Mouse (Mus musculus) intestine, embryonic 14.5 days (tissue): ENCODE measurements around the gene Shisal1. TPM values are rescaled to one million over a fixed set of nuclear protein-coding genes. Genes with fewer than 3 reads are reported as not detected.

Source experiments
- ATAC-seq: fragments of 200-750 bp; cut with Nextera tagmentation; replicated peaks from 2 replicates; pipeline ENCODE4 v1.8.0; 2017; ENCODE audit warnings: low read depth, moderate number of reproducible peaks, moderate TSS enrichment, moderate library complexity; ENCODE audit not compliant: low FRiP score, low TSS enrichment
- DNase-seq: peaks from one replicate; pipeline ENCODE4 v3.0.0-alpha.2; 2018; ENCODE audit warnings: low spot score
- H3K27ac ChIP-seq: fragments of 300-500 bp; sonication (generic); 2 replicates; pipeline ENCODE4 v1.5.1; 2014; ENCODE audit warnings: low read depth, mild to moderate bottlenecking, control low read depth
- H3K27me3 ChIP-seq: fragments of 300-500 bp; sonication (generic); replicated peaks from 2 replicates; pipeline ENCODE4 v1.6.1; 2014; ENCODE audit warnings: low read length, control low read depth; ENCODE audit not compliant: control insufficient read depth, insufficient read depth
- H3K36me3 ChIP-seq: fragments of 300-500 bp; sonication (generic); 2 replicates; pipeline ENCODE4 v1.6.1; 2014; ENCODE audit warnings: low read length, control low read depth; ENCODE audit not compliant: control insufficient read depth, insufficient read depth
- H3K4me1 ChIP-seq: fragments of 300-500 bp; sonication (generic); replicated peaks from 2 replicates; pipeline ENCODE4 v1.6.1; 2014; ENCODE audit warnings: low read length, control low read depth, mixed read lengths; ENCODE audit not compliant: control insufficient read depth, insufficient read depth
- H3K4me2 ChIP-seq: fragments of 300-500 bp; sonication (generic); 2 replicates; pipeline ENCODE4 v1.6.1; 2014; ENCODE audit warnings: low read length
- H3K4me3 ChIP-seq: fragments of 300-500 bp; sonication (generic); 2 replicates; pipeline ENCODE4 v1.5.1; 2014; ENCODE audit warnings: low read depth, low read length, control low read depth, mixed read lengths
- H3K9ac ChIP-seq: fragments of 300-500 bp; sonication (generic); 2 replicates; pipeline ENCODE4 v1.6.1; 2014; ENCODE audit warnings: mild to moderate bottlenecking, low read length
- H3K9me3 ChIP-seq: fragments of 300-500 bp; sonication (generic); 2 replicates; pipeline ENCODE4 v1.6.1; 2016; ENCODE audit warnings: low read length, control low read depth; ENCODE audit not compliant: control insufficient read depth
- WGBS: fragments of 180-500 bp; shearing (Covaris S2); extraction: QIAGEN DNeasy Blood & Tissue Kit; methylation state at CpG from one replicate; pipeline ENCODE4 v1.1.7; 2014; 5-methylcytosine and 5-hydroxymethylcytosine counted together
- polyA plus RNA-seq: library from polyadenylated mRNA; unstranded; fragments of >200 nt; fragmentation: Nextera tagmentation; extraction: Ambion mirVana; gene quantifications from 2 replicates; pipeline ENCODE4 v1.2.1, GENCODE M21; 2014

Gene Shisal1
- polyA plus RNA-seq, 1 experiment from 2014 or later: 2.6 TPM

DNA sequence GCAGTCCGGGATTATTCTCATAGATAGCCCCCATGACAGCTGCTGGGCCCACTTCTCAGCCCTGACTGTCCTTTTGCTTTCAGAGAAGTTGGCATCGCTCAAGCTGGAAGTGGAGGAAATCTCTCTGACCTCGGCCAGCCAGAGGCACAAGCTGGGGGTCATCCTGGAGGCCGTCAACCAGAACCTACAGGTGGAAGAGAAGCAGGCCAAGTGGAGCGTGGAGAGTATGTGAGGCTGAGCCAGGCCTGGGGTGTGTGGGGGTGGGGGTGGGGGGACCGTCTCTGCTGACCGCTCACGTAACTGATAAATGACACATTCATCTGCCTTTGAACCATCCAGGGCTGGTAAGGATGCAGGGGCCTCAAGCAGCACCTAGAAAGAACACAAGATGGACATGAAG is 117.0 kb downstream of the Shisal1 start:
- Histone ChIP-seq H3K27ac (no peak overlapping the region), H3K4me1 (no peaks in the 10 kb centered on the region)
- ATAC-seq: no peak

More for the DNA sequence above, 117.0 kb downstream of the Shisal1 start:
- Histone ChIP-seq H3K9ac (no peak overlapping the region), H3K36me3 (no peaks in the 10 kb centered on the region), H3K9me3 (no peaks in the 10 kb centered on the region), H3K4me3 (no peak overlapping the region), H3K27me3 (no peaks in the 10 kb centered on the region), H3K4me2 (no peak overlapping the region)
- no peak for DNase-seq
- WGBS: 76% methylated on average over 8 of the region's 8 CpGs

Other genes starting within 250 kb of the Shisal1 start
- 3.6 and 5.1 TPM in 2 replicates for gene Parvb, start 215.1 kb downstream of the Shisal1 start, polyA plus RNA-seq
- gene Parvg, start 123.1 kb downstream of the Shisal1 start, polyA plus RNA-seq: 1.9 and 2.0 TPM in 2 replicates
- gene Rtl6, start 110.7 kb upstream of the Shisal1 start, polyA plus RNA-seq: 8.9 and 9.0 TPM in 2 replicates
- 40.8 and 43.7 TPM in 2 replicates for gene Prr5, start 222.5 kb upstream of the Shisal1 start, polyA plus RNA-seq